Mouse (Mus musculus) myocyte (in vitro differentiated cells): ENCODE results near the gene Cdc5l. TPM values are rescaled to one million over a fixed set of nuclear protein-coding genes. Genes with fewer than 3 reads are reported as not detected.

Experiments
- H3K27me3 ChIP-seq: one replicate; pipeline ENCODE4 v1.6.1; 2011; ENCODE audit not compliant: control insufficient read depth, insufficient read depth, insufficient read length
- H3K36me3 ChIP-seq: one replicate; pipeline ENCODE4 v1.6.1; 2011; ENCODE audit not compliant: control insufficient read depth, insufficient read depth
- H3K4me2 ChIP-seq: one replicate; pipeline ENCODE4 v1.6.1; 2011; ENCODE audit warnings: low read depth, control low read depth
- H3K4me3 ChIP-seq: one replicate; pipeline ENCODE4 v1.5.1; 2011; ENCODE audit warnings: mild to moderate bottlenecking, control low read depth, moderate library complexity
- H3K79me2 ChIP-seq: one replicate; pipeline ENCODE4 v1.6.1; 2011; ENCODE audit not compliant: control insufficient read depth, insufficient read depth
- H3ac ChIP-seq: one replicate; pipeline ENCODE4 v1.6.1; 2011; ENCODE audit not compliant: control insufficient read depth, insufficient read length
- CEBPB ChIP-seq: IDR thresholded peaks from 2 replicates; pipeline ENCODE4 v1.6.1; 2011; ENCODE audit warnings: mild to moderate bottlenecking, moderate library complexity; ENCODE audit not compliant: poor library complexity, insufficient read depth, severe bottlenecking
- E2F4 ChIP-seq: IDR thresholded peaks from one replicate; pipeline ENCODE4 v1.6.1; 2011; ENCODE audit warnings: mild to moderate bottlenecking, control low read depth, moderate library complexity; ENCODE audit not compliant: insufficient read depth
- MAX ChIP-seq: IDR thresholded peaks from one replicate; pipeline ENCODE4 v1.6.1; 2011; ENCODE audit warnings: low read depth, mild to moderate bottlenecking, control low read depth
- MYOD1 ChIP-seq, 3 experiments: IDR thresholded peaks; one replicate each; pipeline ENCODE4 v1.6.1; 2011; ENCODE audit warnings: control low read depth in 2 of 3, low read depth in 2 of 3, mild to moderate bottlenecking in 2 of 3, moderate library complexity in 1 of 3; ENCODE audit not compliant: insufficient read length in 2 of 3, control insufficient read depth in 1 of 3
- MYOG ChIP-seq, 3 experiments: IDR thresholded peaks; one replicate each; pipeline ENCODE4 v1.6.1; 2011; ENCODE audit warnings: control low read depth in 2 of 3, low read depth in 2 of 3, mild to moderate bottlenecking in 2 of 3; ENCODE audit not compliant: insufficient read length in 2 of 3, control insufficient read depth in 1 of 3, insufficient read depth in 1 of 3
- POLR2A ChIP-seq: IDR thresholded peaks from one replicate; pipeline ENCODE4 v1.6.1; 2011; ENCODE audit warnings: low read depth, mild to moderate bottlenecking, control low read depth, moderate library complexity; ENCODE audit not compliant: insufficient read length
- POLR2AphosphoS2 ChIP-seq: IDR thresholded peaks from one replicate; pipeline ENCODE4 v1.6.1; 2011; ENCODE audit warnings: low read depth, control low read depth; ENCODE audit not compliant: insufficient read length
- REST ChIP-seq: IDR thresholded peaks from one replicate; pipeline ENCODE4 v1.6.1; 2011; ENCODE audit warnings: mild to moderate bottlenecking, control low read depth, moderate library complexity; ENCODE audit not compliant: insufficient read depth, insufficient read length
- SRF ChIP-seq: IDR thresholded peaks from one replicate; pipeline ENCODE4 v1.6.1; 2011; ENCODE audit warnings: low read depth; ENCODE audit not compliant: control insufficient read depth, insufficient read length
- TCF12 ChIP-seq: IDR thresholded peaks from one replicate; pipeline ENCODE4 v1.6.1; 2011; ENCODE audit warnings: mild to moderate bottlenecking, control low read depth; ENCODE audit not compliant: poor library complexity, insufficient read depth, severe bottlenecking
- TCF3 ChIP-seq: IDR thresholded peaks from one replicate; pipeline ENCODE4 v1.6.1; 2011; ENCODE audit warnings: low read depth, control low read depth; ENCODE audit not compliant: insufficient read length
- USF1 ChIP-seq: IDR thresholded peaks from one replicate; pipeline ENCODE4 v1.6.1; 2011; ENCODE audit warnings: low read depth, mild to moderate bottlenecking, control low read depth, moderate library complexity
- polyA plus RNA-seq: library from polyadenylated mRNA; unstranded; fragments of >200 nt; fragmentation: generic; extraction: Trizol; gene quantifications from one replicate; pipeline ENCODE4 v1.2.1, GENCODE M21; 2012; ENCODE audit warnings: missing spikeins

Gene Cdc5l
- polyA plus RNA-seq, 1 experiment, result 26.8 TPM

DNA sequence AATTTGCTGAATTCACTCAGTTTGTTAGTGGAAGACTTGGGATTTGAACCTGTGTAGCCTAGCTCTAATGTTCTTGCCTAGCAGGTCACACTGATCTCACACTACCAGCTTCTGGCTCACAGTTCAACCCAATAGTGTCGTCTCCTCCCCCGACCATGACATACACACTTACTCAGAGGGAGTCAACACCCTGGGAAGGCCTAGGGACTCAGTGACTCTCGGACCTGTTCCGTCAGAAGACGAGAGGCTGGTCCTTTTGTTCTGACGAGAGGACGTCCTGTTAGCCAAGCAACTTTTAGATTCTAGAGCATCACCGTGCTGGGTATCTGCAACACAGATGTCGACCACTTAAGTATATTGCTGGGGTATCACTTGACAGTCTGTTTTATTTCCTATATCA, 30.7 kb upstream of the Cdc5l start:
- H3K4me2 ChIP-seq, result no peak overlapping the region
- TF ChIP-seq USF1 (no peak), MAX (no peak), TCF12 (no peak), REST (no peak)
- H3ac ChIP-seq, result no peak overlapping the region
- H3K27me3 ChIP-seq, result no peaks in the 10 kb centered on the region
- H3K79me2 ChIP-seq, result no peaks in the 10 kb centered on the region
- H3K36me3 ChIP-seq, result no peaks in the 10 kb centered on the region
- no peak overlapping the region for H3K4me3 ChIP-seq

GRCm38 (mm10) chr17:45462506-45462905, 29.0 kb upstream of the Cdc5l start:
- H3K4me2 ChIP-seq, result no peak overlapping the region
- H3K27me3 ChIP-seq, result no peaks in the 10 kb centered on the region
- no peak for TF ChIP-seq MYOG (IDR thresholded peaks at IDR 0.05; ENCODE audit: control insufficient read depth in 1 of 3, insufficient read depth in 1 of 3, insufficient read length in 2 of 3, low read depth in 2 of 3)
- no peak for TF ChIP-seq TCF12
- TF ChIP-seq MYOD1 (IDR thresholded peaks at IDR 0.05; ENCODE audit: control insufficient read depth in 1 of 3, insufficient read length in 2 of 3, low read depth in 2 of 3), result no peak
- TF ChIP-seq CEBPB, result no peak
- TF ChIP-seq REST, result no peak
- no peak for TF ChIP-seq SRF
- H3K36me3 ChIP-seq, result no peaks in the 10 kb centered on the region
- no peak overlapping the region for H3ac ChIP-seq
- H3K79me2 ChIP-seq, result no peaks in the 10 kb centered on the region
- H3K4me3 ChIP-seq, result no peak overlapping the region

GRCm38 (mm10) chr17:45459062-45459461, 25.5 kb upstream of the Cdc5l start:
- H3K4me2 ChIP-seq, result no peak overlapping the region
- TF ChIP-seq POLR2A (no peak), MAX (no peak), MYOG (IDR thresholded peaks at IDR 0.05; ENCODE audit: control insufficient read depth in 1 of 3, insufficient read depth in 1 of 3, insufficient read length in 2 of 3, low read depth in 2 of 3) (no peak), CEBPB (no peak), E2F4 (no peak), SRF (no peak), TCF3 (no peak)
- no peaks in the 10 kb centered on the region for H3K27me3 ChIP-seq
- no peak overlapping the region for H3ac ChIP-seq
- H3K4me3 ChIP-seq, result no peak overlapping the region
- H3K36me3 ChIP-seq, result no peaks in the 10 kb centered on the region
- H3K79me2 ChIP-seq, result no peaks in the 10 kb centered on the region

DNA sequence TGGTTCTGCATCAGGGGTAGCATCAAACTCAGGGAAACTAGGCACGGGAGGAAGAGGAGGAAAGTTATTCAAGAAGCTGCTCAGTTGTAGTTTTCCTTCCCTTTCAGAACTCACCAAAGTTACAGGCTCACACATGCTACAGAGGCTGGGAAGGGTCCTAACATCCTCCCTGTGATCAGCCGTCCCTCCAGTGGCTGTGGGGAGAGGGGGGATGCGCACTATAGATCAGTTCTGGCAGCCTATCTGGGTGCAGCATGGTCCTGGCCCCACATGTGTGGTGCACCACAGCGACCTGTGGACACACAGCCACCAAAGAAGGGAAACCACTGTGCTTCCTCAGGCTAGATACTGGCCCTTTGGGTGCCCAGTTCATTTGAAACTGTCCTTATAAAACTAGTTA, 25.0 kb upstream of the Cdc5l start:
- no peak overlapping the region for H3K4me3 ChIP-seq
- H3K4me2 ChIP-seq, result no peak overlapping the region
- H3K36me3 ChIP-seq, result no peaks in the 10 kb centered on the region
- H3K79me2 ChIP-seq, result no peaks in the 10 kb centered on the region
- no peak overlapping the region for H3ac ChIP-seq
- TF ChIP-seq SRF (no peak), MYOD1 (IDR thresholded peaks at IDR 0.05; ENCODE audit: control insufficient read depth in 1 of 3, insufficient read length in 2 of 3, low read depth in 2 of 3) (no peak)
- no peaks in the 10 kb centered on the region for H3K27me3 ChIP-seq

GRCm38 (mm10) chr17:45457487-45457886, 23.9 kb upstream of the Cdc5l start:
- H3K79me2 ChIP-seq, result no peaks in the 10 kb centered on the region
- H3K4me3 ChIP-seq, result no peak overlapping the region
- no peak overlapping the region for H3K4me2 ChIP-seq
- H3K27me3 ChIP-seq, result no peaks in the 10 kb centered on the region
- H3ac ChIP-seq, result no peak overlapping the region
- H3K36me3 ChIP-seq, result no peaks in the 10 kb centered on the region
- TF ChIP-seq CEBPB (no peak), TCF3 (no peak), MAX (no peak), POLR2A (no peak), SRF (no peak), MYOG (IDR thresholded peaks at IDR 0.05; ENCODE audit: control insufficient read depth in 1 of 3, insufficient read depth in 1 of 3, insufficient read length in 2 of 3, low read depth in 2 of 3) (no peak), USF1 (no peak), REST (no peak), MYOD1 (IDR thresholded peaks at IDR 0.05; ENCODE audit: control insufficient read depth in 1 of 3, insufficient read length in 2 of 3, low read depth in 2 of 3) (no peak), E2F4 (no peak), POLR2AphosphoS2 (no peak), TCF12 (no peak)
